Mouse (Mus musculus) cerebellum, adult 9-11 months (tissue): ENCODE data around the gene Bcor.

Experiments
- DNase-seq: peaks from one replicate; pipeline ENCODE4 v3.0.0; 2022

Gene Bcor

DNA sequence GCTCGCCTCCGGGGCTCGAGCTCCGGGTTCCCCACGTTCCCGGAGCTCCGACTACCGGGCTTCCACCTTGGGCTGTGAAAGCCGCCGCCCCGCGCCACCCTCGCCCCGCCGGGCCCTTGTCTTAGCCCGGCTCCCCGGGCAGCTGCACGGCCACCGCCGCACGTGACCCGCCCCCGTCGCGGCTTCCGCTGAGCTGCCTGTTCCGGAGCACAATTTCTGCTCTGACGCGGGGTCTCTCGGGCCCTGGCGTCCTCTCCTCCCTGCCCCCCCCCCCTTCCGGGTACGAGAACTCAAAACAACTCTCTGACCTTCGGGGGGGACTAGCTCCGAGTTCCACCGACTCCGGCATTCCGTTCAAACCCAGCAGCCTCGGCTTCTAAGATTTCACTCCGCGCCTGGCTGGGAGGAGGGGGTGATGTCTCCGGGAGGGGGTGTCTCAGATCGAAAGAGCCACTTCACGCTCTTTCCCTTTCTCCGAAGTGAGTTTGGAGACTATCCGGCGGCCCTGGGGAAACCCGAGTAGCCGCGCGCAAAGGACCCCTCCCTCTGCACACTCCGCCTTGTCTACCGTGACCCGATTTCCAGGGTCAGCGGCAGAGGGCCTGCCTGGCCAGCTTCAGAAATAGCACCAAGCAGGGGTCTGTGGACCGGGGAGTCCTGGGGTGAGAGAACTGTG lies at the start of gene Bcor:
Gene Bcor (minus strand): TSS at position 375 of the 676 bp plus-strand sequence.
- DNase-seq, result no peak

DNA sequence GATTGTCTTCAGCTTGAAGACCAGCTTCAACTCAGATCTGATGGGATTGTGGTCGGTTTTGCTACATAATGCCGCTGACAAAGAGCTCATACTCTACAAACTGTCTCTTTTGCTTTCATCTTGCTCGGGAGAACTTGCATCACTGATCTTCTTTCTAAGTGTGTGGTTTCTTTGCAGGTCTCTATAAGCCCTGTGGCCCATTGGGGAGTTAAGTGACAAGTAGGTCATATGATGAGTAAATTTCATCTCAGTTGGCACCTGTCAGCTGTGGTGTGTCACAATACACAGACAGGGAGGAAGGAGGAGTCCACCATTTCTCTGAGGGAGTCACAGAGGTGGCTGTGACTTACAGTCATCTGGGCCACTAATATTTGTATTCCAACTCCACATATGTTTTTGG lies 42.8 kb upstream of the Bcor start:
- DNase-seq, result no peak

GRCm38 (mm10) chrX:12201111-12201510 lies 41.0 kb upstream of the Bcor start:
- no peak for DNase-seq

DNA sequence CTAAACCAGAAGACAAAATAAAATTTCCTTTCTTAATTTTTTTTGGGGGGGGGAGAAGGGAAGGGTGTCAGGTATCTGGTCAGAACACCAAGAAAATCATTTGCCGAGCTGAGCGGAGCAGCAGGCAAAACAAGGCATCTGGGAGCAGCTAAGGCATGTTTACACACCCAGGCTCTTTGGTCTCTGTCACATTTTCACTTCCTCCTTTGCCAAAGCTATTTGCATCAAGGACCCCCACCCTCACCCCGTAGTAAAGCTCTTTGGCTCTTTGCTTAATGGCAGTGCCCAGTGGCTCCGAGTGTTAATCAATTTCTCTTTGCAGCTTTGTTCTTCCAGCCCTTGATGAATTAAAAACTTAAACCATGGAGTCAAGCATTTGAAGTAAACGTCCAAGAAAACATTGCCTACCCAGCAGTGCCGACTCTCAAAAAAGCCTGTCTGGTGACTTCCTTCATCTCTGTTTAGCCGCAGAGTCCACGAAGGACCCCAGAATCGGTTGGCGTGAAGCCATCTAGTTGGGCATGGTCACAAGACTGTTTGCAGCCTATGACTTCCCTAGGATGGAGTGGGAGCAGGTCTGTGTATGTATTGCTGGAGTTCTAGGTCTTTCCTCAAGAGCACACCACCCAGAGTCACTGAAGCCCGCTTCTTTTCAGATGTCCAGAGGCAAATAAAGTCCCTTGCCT lies 35.2 kb upstream of the Bcor start:
- no peak for DNase-seq

- no peak for DNase-seq
Measured at GRCm38 (mm10) chrX:12192343-12192742, 32.2 kb upstream of the Bcor start.

DNA sequence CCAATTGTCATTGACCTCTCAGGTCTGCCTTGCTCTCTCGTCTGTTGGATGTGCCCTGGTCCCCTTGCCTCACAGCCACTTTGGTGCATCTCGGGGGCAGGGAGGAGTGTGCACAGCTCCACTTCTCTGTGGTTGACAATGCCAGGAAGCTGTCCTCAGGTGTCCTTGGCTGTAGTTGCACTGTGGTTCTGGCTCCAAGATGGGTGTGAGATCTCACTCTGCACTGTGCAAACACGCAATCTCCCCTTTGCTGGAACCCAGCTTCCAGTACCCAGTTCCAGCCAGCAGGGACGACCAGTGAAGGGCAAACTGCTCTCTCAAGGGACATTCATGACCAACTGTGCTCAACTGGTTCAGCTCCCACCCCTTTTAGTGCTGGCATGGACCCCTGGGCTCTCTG lies 29.4 kb upstream of the Bcor start:
- no peak for DNase-seq

DNA sequence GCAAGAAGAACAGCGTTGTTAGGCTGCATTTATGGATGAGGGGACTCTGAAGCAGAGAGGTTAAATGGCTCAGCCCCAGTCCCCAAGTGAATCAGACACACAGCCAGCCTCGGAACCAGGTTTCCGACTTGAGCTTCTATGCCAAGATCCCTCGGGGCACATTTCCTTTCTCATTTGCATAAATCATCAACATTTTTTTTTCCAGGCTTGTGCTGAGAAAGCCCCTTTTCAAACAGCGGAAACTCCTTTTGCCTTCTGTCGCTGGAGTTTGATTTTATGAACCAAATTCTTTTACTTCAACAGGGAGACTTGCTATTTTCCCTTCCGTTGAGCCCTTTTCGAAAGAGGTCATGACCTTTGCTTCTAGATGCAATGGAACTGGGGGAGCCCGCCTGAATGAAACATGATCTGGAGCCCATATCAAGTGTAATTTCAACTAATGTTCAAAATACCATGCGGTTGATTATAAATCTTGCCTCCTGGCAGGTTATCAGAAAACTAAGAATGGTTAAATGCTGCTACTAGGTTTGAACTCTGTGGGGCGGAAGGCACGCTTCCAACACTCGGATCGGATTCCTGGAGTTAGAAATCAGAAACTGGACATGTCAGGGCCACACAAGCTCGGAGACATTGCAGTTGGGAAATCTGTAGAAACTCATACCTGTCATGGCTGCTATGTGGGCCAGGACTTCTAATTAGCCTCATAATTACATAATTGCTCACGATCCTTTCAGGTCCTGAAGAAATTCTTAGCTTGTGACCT lies 15.2 kb upstream of the Bcor start:
- DNase-seq, result no peak

- DNase-seq, result no peak
Measured at GRCm38 (mm10) chrX:12170128-12170527, 10.0 kb upstream of the Bcor start.

DNA sequence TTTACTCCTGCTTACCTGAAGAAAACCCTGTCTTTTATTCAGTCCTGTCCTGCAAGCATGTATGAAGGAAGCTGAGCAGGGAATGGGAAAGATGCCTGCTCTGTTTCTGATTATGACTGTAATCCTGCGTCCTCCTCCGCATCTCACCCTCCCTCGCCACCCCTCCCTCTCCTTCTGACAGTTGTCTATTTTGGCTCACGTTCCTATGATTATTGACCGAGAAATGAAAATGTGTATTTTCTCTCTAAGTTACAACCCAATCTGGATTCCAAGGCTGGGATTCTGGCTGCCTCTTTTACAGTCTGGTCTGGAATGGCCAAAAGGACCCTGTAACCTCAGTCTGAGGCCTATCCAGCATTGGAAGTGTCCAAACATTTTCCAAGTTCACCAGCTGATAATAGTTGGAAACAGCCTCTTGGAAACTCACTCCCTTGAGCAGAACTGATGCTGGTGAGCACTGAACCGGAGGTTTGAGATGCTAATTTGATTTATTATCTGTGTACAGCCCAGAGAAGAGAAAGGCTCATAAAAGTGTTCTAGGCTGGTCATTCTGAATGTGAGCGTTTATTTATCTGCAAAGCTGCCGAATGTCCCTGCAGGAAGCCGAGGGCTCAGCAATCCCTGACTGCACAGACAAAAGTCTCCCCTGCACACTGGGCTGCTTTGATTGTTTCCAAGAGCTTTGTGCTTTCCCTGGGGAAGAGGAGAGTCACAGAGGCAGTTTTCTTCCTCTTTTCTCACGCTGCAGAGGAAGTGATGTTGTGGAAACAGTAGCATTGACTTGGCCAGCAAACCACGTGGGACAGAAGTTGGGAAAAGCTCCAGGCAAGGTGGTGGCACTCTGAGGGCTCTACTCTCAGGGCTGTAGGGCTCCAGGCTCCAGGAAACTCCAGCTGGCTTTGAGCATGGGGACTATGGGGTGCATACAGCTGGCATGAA lies 4.7 kb upstream of the Bcor start:
- DNase-seq, result no peak

DNA sequence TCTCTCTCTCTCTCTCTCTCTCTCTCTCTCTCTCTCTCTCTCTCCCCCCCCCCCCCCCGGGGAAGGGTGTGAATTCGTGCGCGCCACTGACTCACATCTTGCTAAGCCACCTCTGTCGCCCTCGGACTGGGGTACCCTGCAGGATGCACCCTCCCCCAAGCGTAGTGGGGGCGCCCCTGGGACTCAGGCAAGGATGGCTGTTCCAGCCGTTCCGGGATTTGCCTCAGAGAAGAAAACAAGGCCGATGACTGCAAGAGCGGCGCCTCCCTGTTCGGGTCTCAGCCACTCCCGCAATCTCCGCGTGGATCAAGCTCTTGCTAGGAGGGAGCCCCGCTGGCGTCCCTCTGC lies 647 bp downstream of the Bcor start:
- DNase-seq, result peak; percentile 22

DNA sequence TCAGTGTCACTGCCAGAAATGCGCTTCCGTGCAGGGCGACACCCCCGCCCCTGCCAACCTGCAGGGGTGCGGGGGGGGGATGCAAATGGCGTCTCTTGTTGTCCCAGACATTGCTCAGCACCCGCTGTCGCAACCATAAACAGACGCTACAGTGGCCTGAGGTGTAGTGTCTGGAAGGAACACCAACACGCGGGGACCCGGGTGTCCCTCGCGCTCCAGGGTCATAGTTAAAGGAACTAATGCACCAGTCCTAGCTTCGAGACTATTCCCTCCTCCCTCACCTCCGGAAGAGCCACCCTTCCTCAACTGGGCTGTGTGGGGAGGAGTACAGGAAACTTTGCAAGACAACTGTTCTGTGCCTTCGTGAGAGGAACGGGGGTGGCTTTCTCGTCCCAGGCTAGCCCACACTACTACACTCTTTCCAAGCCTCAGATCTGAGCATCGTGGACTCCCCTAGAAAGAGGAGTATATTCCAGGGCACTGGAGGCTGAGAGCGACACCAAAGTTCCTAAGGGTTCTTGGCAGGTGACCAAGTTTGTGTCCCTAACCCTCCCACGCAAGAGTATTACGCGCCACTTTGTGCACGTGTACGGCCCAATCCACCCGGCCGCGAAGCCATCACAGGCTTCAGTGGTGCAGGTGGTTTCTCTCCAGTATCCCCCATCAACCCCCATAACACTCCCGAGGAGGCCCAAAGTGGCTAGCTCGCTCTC lies 1.2 kb downstream of the Bcor start:
- DNase-seq, result no peak

DNA sequence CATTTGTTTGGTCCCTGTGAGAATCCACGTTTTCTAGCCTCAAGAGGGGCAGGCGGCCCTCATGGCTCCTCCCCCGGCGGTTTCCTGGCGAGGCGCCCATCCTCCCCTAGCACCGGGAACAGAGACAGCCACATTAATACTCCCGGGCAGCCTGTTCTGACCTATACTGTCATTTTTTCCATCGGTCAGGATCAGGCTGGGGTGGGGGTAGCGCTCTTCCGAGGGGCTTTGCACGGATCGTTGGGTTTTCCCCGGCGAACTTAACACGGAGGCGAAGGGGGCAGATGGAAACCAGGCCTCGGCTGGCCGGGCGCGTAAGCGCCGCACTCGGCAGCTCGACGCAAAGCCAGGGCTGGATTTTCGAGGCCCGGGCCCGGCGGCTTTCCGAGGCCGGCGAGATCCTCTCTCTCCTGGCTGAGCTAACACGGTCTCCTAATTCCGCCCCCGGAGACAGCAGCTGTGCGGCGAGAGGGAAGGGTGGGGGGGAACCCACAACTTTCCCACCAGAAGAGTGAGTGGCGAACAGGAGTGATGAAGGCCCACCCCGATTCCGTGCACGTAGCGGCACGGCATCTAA lies 1.8 kb downstream of the Bcor start:
- DNase-seq, result peak; percentile 24

GRCm38 (mm10) chrX:12157331-12157930 lies 2.7 kb downstream of the Bcor start:
- no peak for DNase-seq

DNA sequence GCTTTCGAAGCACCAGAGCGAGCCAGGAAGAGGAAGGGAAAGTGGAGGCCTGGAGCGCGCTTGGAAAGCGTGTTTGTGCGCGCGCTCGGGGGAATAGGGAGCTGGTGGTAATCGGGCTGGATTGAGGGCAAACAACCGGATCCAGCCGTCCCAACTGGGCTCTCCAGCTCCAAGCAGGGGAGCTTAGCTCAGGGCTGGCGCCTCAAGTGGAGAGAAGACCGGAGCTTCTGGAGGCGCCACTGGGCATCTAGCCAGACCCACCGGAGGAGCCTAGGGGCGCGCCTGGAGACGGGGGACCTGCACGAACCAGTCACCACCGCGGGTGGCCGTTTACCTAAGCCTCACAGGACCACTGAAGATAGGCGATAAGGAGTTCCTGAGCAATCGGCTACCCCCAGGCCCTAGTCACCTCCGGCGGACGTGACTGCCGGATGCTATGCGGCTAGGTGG lies 4.3 kb downstream of the Bcor start:
- peak; percentile 10 for DNase-seq

- DNase-seq, result no peak
Measured at GRCm38 (mm10) chrX:12155068-12155840, 4.9 kb downstream of the Bcor start.

GRCm38 (mm10) chrX:12153141-12154095 lies 6.7 kb downstream of the Bcor start:
- no peak for DNase-seq

- no peak for DNase-seq
Measured at GRCm38 (mm10) chrX:12151996-12152904, 7.9 kb downstream of the Bcor start.
